Mouse (Mus musculus) cerebellum, adult 18-20 months (tissue): ENCODE measurements around the gene Ranbp9.
"Not testable (repeated sequence)": the region's sequence is repeated elsewhere in the genome, so short reads cannot be mapped to it uniquely, and the experiment has no call there.

ENCODE experiments used
- DNase-seq, 2 experiments: peaks; one replicate each; pipeline ENCODE4 v3.0.0; 2021

The Ranbp9 gene

DNA sequence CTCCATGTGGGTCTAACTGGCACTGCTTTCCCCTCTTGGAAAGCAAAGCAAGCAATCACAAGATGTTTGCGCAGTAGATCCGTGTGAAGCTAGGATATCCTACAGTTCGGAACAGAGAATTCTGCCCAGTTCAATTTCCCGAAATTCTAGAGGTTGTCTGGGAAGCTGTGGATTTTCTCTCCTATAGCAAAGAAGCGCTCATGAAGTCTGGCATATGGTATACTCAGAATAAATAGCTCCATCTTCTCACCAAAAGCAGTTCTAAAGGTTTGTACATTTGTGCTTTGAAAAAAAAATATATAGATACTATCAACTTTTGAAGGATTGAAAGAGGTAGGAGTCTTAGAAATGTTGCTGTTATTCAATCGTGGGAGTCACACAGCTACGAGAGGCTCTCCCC, 14.6 kb upstream of the Ranbp9 start:
- no peak for DNase-seq

DNA sequence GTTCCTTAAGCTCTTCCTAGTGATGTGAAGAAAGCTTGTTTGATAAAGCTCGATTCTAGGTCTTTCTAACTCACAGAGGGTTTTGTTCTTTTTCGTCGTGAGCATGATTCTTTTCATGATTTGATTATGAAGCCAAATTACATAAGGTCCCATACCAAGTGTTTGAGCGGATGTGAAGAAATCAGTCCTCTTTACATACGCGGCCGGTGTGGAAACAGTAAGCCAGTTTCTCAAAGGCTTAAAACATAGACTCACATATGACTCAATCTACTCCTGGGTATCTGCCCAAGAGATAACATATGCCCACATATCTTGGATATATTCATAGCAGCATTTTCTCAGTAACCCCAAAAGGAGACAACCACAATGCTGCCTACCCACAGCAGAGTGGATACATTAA, 12.6 kb upstream of the Ranbp9 start:
- DNase-seq, result no peak

DNA sequence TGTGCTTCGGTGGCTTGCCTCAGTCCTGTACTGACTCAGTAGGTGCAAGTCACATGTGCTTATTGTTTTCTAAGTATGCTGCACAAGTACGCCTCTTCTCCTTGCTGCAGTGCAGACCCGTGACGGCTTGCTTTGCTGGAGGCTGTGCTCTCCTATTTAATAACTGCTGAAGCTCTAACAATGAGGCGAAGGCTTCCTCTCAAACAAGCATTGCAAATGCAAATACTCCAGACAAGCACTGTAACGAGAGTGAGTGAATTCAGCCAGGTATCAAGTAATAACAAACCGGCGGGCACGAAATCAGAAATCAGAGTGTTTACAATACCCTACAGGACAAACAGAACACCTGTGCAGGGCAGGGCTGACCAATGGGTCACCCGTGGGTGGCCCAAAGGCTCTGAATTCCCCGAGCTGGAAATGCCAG, 12.0 kb upstream of the Ranbp9 start:
- DNase-seq, result no peak

DNA sequence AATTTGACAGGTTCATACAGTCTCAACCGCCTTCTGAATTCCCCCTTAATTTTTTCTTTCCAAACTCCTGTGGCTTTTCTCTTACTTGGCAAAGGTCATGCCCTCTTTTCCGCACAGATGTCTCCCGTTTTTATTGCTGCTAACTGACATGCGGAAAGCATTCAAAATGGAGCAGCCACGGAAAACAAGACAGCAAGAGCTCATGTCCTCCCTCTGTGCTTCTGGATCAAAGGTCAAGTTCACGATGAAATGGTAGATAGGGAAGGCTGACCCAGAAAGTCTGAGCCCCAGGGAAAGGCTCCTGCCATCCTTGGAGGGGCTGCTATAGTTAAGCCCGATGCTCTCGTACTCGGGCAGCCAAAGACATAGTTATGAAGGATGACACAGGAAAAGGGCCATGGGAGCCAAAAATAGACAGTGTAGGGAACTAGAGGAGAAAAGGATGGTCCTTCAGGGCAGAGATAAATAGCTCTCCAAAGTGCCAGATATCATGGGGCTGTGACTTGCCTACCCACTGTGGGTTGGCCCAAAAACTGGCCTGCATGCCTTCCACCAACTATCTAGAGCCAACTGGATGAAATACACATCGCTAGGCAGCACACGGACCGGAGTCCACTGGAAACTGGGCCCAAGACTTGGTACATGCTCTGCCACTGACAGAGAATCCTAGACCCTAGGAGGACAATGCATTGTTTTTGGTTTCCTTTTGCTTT, 5.6 kb upstream of the Ranbp9 start:
- DNase-seq, result peak; percentile 36 to 46

DNA sequence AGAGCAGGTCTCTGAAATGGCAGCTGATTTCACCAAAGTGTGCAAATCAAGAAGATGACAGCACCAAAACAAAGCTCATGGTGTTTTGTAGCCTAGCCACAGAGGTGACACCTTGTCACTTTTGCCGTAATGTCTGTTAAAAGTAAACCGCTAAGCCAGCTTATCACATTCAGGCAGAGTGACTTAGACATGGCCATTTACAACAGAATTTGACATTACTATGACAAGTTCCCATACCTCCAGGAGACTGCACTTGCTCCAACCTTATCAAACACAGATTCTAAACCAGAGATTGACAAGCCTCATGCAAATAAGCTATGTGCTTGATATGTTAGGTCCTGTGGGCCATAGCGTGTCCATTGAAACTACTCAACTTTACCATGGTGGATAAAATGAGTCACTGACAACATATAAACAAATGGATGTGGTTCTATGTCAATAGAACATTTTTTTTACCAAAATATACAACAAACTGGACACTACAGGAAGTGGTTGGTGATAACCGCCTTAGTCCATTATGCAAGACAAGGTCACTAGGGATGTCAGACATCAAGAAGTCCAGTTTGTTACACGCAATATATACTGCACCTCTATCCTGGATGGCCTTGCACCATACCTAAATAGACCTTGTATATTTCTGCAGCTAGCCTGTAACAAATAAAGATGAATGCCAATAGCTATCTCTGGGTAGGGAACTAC, 4.3 kb upstream of the Ranbp9 start:
- DNase-seq, result no peak

DNA sequence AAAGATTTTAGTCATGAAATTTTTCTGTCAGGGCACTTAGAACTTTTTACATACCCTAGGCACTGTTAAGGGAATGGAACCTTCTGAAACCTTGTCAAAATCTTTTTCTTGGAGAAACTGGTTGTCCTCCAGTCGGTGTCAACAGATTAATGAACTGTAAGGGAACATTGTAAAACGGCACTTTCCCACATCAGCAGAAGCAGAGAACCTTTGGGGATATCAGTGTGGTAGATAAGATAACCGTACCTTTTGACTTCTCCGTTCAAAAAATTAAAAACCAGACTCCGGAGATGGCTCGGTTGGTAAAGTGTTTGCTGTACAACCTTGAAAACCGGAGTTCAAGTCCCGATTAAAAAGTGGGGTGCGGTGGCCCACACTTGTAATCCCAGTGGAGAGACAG, 1.7 kb upstream of the Ranbp9 start:
- DNase-seq, result no peak

DNA sequence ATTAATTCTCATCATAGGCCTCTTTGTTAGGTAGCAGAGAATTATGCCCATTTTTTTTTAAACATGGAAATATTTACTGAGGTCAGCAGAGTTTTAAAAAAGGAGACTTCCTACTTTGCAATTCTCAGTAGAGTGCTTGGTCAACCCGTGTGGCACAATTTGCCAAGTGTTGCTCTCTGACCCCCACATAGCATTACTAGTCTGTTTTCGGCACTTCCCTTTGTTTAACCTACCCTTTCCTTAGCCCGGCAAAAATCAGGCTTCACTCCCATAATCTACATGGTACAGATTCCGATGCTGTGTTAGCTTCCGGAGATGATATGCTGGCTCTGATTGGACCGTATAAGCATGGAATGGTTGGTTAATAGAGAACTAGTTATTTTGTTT, 770 bp upstream of the Ranbp9 start:
- peak in 1 of 2 experiments; percentile 22 for DNase-seq

DNA sequence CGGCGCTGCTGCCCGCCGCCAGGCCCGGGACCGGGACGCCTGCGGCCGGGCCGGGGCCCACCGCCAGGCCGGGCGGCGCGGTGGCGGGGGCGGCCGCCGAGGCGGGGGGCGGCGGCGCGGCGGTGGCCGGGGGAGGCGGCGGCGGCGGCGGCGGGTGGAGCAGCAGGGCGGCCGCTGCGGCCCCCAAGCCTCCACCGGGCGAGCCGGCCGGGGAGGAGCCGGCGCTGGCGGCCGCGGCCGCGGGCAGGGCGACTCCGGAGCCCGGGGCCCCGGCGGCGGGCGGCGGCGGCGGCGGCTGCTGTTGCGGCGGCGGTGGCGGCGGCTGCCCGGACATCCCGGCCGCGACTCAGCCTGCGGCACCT, 506 bp downstream of the Ranbp9 start:
- DNase-seq, result no peak

DNA sequence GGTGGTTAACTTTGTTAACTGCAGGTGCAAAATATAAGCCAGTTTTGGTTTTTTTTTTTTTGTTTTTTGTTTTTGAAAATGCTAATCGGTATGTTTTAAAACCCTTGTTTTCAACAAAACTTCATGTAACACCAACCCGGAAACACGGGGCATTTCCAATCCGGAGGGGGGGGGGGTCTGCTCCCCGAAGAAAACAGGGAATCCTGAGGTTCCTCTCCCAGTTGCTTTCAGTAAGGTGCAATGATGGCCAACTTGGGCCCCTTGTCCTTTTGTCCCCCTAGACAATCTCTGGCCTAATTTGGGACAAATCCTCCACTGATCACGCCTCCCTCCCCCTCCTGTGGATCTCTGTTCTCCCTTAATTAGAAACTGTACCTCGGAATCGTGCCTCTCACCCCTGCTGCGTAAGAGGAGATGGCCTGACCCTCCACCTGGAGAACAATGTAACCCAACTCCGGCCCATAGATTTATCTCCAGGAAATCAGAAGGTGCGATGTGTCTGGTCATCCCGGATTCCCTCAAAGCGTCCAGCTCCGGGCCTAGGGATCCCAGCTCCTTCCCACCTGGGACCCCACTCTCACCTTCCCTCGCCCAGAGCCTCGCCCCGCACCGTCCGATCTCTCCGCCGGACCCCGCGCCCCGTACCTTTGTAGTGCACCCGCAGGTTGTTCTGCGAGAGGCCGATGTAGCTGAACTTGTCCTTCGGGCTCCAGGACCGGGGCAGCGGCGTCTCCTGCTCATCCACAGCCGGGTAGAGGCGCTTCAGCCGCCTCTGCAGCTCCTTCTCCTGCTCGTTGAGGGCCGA, 1.1 kb downstream of the Ranbp9 start:
- DNase-seq, result peak; percentile 55 to 58

DNA sequence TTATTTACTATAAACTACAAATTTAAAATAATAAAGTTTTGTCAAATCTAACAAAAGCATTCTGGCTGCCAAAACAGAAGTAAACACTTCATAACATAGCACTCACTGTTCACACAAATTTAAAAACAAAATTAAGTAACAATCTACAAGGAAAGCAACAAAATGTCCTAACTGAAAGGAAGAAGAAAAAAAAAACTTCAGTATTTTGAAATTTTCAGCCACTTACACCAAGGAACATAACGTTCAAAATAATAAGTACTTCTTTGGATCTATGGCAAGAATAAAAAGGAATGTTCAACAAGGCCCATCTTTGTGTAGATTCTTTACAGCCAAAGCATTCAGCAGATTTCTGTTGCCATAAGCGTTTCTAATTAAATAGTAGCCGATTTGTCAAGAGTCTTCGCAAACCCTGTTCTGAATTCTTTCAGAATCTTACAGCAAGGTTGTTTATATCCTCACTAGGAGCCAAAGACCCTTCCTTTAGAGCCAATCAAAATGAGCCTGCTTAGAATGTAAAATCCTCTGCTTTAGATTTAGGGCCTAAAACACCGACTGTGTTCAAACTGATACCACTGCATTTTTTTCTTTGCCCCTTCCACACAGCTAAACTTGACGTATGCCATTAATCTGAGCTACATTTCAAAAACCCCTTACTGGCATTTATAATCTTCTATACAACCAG, 1.9 kb downstream of the Ranbp9 start:
- DNase-seq, result no peak

DNA sequence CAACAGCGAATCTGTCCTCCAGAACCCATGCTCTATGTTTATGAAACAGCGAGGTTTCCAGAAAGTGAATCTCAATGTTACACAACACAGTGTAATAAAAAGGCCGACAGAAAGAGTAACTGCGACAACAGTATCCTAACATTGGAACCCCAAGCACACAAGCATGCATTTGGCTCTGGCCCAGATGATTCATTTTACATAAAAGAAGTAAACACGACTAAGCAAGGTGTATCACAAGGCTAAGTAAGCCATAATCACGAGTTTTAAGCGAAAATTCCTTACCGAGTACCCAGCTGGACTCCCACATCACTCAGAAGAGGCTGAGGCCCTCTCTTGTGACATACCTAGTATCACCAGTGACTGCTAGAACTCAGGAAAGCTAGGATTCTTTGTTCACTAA, 2.5 kb downstream of the Ranbp9 start:
- DNase-seq, result peak; percentile 26 to 47

DNA sequence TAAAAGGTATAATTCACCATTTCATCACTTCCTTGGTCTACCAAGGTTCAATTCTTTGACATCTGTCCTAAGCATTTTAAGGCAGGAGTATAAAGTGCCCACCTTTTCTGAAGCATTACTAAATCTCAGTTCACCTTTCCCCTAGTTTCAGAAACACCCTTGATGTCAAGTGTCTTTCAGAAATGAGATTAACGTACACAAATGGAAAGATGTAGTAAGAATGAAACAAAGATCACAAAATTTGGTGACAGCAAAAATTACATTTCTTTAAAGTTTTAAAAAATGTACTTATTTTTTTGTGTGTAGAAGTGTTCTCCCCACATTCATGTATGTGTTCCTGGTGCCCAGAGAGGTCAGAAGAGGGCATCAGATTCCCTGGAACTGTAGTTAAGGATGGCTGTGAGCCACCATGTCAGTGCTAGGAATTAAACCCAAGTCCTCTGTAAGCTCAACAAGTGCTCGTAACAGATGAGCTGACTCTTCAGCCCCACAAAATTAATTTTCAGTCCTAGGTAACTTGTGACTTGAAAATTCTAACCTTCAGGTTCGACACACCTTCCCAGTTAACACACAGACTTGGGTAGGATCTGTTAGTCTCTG, 3.9 kb downstream of the Ranbp9 start:
- DNase-seq, result no peak

DNA sequence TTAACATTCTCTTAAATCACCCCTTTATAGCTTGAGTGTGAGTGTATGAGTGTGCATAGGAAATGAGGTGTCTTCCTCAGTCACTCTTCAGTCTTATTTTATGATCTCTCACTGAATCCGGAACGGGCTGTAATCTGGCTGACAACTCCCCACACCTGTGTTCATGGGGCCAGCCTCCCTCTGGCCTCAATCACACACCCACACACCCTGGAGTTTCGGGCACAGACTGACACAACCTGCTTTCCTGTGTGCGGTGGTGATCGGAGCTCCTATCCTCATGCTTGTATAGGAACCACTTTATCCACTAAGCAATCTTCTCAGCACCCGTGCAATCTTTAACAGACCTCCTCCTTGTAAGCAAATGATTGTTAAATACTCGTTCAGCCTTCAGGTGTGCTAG, 4.9 kb downstream of the Ranbp9 start:
- DNase-seq, result no peak

DNA sequence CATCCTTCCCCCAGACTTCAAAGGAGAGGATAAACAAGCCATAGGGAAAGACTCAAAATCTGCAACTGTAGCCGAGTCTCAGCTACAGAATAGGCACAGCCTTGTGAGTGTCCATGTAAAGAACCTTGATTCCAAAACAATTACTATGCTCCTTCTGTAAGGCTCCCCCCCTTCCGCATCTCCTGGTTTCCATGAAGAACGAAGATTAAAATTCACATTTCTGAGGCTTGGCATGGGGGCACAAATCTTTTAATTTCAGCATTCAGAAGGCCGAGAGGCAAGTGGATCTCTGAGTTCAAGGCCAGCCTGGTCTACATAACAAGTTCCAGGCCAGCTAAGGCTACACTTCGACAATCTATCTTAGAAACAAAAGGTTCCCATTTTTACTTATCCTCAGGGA, 6.4 kb downstream of the Ranbp9 start:
- DNase-seq, result no peak

DNA sequence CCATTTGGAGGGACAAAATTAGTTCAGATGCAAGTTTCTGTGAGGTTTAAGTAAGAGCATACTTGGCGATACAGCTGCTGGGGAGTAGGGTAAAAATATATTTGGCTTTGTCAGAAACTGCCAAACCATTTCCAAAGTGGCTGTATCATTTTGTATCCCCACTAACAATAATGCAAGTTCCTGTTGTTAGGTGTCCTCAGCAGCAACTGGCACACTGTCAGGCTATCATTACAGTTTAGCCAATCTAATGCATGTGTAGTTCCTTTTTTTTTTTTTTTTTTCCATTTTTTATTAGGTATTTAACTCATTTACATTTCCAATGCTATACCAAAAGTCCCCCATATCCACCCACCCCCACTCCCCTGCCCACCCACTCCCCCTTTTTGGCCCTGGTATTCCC, 9.2 kb downstream of the Ranbp9 start:
- not testable (repeated sequence) for DNase-seq

DNA sequence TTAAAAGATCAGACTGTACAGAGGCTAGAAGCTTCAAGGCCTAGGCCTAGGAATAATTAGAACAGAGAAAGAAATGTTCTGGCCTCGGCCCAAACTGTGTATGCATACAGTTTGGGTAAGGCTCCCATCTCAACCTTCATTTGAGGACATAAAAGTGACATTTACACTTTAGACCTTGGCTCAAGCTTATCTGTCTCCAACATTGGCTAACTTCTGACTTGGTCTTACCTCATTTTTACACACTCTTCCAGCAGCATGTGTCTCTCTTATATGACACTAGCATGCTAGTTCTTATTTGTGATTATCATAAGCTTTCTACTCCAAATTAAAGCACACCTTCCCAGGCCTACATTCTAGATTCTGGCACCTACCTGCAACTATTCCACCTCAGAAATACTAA, 11.5 kb downstream of the Ranbp9 start:
- DNase-seq, result no peak

DNA sequence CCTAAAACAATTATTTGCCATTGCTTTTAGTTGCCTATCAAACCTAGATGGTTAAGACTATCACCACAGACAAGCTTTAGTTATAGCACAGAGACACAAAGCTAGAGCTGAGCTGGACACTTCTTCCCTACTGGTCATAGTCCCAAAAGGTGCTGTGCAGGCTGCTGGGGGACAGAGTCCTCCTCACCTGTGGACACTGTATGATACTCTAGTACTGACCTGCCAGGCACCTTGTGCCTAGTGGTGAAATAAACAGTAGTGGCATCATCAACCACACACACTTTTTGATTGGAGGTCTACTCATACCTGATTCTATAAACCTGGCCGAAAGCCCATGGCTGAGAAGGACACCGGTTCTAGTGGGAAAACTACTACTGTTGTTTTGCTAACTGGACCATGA, 16.5 kb downstream of the Ranbp9 start:
- no peak for DNase-seq

DNA sequence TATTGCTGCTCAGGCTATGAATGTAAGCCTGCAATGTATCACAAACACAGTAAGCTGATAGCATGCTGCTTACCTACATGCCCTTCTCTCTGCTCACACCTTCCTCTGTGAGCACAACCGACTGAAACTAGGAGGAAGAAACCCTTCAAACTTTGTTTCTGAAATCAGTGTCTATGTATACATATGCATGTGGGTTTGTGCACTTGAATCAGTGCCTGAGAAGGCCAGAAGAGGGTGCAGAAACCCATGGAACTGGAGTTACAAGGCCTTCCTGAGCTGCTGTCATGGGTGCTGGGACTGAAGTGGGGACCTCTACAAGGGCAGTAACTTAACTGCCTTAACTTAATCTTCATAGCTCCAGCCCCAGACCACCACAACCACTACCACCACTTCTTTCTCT, 23.9 kb downstream of the Ranbp9 start:
- no peak for DNase-seq

DNA sequence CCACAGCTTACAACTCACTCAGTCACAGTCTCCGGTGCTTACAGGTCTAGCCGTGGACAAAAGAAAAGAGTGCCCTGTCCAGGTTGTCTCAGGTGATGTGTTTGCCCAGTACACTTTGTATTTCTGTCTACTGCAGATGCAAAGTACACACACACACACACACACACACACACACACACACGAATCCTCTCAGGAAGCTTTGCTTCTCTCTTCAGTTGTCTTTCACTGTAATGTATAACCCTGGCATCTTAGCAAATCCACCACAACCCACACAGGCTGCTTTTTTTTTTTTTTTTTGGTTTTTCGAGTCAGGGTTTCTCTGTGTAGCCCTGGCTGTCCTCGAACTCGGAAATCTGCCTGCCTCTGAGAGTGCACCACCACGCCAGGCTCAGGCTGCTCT, 26.7 kb downstream of the Ranbp9 start:
- DNase-seq, result no peak

DNA sequence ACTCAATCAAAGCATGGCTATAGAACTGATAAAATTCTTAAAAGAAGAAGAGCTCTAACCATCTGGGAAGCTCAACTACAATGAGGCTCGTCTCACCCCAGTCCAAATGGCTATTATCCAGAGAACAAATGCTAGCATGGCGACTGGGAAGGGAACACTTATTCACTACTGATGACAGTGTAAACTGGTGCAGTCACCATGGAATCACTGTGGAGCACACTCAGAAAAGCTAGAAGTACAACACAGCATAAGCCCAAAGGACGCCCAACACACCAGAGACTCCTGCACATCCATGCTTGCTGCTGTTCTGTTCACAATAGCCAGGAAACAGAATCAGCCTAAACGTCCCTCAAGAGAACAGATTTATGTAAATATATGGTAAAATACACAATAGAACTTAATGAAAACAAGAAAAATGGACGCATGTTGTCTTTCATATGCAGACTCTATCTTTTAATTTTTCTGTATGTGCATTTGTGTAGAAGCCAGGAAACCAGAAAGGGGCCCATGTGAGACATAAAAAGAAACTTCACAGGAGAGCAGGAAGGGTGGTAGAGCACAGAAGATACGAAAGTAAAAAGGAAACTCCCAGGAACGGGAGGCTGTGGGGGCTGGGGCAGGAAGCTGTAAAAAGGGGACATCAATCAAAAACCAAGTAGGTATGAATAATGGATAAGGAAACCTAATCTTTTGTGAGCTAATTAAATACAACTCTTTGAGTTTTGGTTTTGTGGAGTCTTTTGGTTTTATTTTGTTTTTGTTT, 28.1 kb downstream of the Ranbp9 start:
- peak; percentile 39 to 45 for DNase-seq

DNA sequence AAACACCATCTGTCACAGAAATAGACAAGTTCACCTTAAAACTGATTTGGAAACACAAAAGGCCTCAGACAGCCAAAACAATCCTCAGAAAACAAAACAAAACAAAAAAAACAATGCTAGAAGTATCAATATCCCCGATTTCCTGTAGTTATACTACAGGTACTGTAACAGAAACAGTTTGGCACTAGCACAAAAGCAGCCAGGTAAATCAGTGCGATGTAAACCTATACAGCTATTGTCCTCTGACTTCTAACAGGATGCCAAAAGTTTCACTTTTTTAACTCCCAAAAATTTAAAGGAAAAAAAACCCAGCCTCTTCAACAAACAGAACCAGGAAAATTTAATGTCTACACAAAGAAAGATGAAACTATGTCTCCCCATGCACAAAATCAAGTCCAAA, 28.9 kb downstream of the Ranbp9 start:
- no peak for DNase-seq

DNA sequence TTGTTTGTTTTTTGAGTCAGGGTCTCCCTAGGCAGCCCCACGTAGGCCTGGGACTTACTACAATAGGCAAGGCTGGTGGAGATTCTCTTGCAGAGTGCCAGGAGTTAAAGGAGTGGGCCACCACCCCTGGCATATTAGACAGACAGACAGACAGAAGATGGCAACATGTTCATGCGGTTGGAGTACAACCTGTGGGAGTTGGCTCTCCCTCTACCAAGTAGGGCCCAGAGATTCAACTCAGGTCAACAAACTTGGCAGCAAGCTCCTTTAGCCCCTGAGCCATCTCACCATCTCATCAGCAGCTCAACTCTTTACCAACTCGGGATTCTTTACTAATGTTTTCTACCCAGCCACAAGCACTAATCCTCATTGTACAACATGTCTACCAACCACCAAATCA, 30.4 kb downstream of the Ranbp9 start:
- DNase-seq, result no peak
